Mouse (Mus musculus) cerebellum, postnatal 36 days (tissue): ENCODE results near the gene Rufy4.

Experiments
- DNase-seq, 2 experiments: peaks; one replicate each; pipeline ENCODE4 v3.0.0; 2021 to 2022; ENCODE audit warnings: mixed read lengths in 2 of 2

Gene Rufy4

GRCm38 (mm10) chr1:74106214-74106613 is 19.1 kb upstream of the Rufy4 start:
- no peak for DNase-seq

GRCm38 (mm10) chr1:74107931-74108618 is 17.3 kb upstream of the Rufy4 start:
- DNase-seq: no peak

DNA sequence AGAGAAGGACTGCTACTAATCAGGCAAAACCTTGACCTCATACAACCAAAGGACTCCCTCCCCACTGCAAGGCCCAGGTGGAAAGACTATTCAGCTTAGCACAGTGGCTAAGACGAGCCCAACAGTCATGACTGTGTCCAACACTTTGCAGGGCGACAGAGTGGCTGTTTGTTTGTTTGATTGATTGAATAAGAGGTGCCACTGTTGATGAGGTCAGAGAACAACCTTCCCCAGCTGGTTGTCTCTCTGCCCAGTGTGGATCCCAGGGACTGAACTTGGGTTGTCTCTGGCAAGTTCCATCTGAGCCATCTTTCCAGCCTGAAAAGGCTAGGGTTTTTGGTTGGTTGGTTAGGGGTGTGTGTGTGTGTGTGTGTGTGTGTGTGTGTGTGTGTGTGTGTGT is 15.7 kb upstream of the Rufy4 start:
- no peak for DNase-seq

DNA sequence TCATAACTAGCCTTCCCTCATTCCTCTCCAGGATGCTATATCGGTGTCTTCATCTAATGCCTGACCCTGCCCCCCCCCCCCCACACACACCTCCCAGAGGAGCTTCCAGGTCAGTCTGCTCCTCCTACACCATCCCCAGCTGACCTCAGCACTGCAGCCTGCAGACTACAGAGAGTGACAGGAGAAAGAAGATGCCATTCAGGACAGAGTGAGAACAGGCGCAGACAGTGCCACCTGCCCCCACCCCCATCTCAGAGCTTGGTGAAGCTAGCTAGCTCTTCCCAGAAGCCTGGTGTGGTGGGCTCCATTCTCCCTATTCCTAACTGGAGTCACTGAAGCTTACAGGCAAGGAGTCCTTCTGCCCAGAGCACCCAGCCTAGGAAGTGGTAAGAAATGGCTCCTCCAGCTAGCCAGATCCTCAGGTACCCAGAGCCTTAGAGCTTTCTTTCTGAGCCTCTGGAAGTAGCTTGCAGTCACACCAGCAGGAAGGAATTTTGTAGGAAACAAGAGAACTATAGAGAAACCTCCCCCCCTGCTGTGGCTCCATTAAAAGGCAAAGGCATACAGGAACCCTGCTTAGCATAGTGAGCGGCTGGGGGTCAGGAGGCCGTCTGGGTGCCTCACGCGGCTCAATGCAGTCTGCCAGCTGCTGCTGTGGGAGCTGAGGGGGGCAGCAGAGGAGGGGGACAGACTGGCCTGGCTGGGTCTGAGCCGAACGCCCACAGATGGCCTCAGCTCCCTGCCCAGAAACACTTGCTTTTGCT is 14.2 kb upstream of the Rufy4 start:
- DNase-seq: no peak

- DNase-seq: no peak
These were observed 13.7 kb upstream of the Rufy4 start for GRCm38 (mm10) chr1:74111696-74112030.

DNA sequence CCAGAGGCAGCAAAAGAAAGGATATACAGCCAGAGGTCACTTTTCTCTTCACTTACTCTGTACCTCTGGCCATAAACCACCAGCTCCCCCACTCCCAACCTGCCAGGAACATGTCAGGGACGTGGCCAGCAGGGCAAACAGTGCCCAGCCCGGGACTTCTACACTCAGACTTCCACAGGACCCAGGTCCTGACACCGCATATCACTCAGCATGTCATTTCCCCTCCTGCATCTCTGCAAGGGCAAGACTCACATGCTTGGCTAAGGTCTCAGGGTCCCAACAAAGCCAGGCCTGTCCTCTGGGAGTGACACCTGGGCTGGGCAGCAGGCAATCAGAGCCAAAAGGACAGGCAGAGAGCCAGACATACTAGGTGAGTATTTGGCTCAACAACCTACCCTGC is 12.3 kb upstream of the Rufy4 start:
- no peak for DNase-seq

- DNase-seq: no peak
These were observed 7.5 kb upstream of the Rufy4 start for GRCm38 (mm10) chr1:74117876-74118275.

- no peak for DNase-seq
These were observed 6.2 kb upstream of the Rufy4 start for GRCm38 (mm10) chr1:74119115-74119514.

DNA sequence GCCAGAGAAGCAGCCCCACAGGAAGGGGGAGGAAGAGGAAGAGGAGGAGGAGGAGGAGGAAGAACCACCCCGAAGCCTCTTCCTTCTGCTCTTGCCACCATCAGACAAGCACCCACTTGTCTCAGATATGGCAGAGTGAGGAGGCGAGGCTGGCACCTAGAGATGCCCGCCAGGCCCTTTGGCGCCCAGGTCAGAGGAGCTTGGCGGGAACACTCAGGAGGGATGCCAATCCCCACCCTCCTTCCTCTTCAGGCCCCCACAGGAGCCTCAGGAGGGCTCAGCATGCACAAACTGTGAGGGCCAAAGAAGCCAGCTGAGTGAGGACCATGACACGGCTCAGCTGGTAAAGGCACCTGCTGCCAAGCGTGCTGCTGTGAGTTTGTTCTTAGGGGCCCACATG is 4.2 kb upstream of the Rufy4 start:
- DNase-seq: no peak

GRCm38 (mm10) chr1:74121821-74122576 is 3.3 kb upstream of the Rufy4 start:
- DNase-seq: peak in 1 of 2 experiments; percentile 14

GRCm38 (mm10) chr1:74123215-74123614 is 2.1 kb upstream of the Rufy4 start:
- no peak for DNase-seq

DNA sequence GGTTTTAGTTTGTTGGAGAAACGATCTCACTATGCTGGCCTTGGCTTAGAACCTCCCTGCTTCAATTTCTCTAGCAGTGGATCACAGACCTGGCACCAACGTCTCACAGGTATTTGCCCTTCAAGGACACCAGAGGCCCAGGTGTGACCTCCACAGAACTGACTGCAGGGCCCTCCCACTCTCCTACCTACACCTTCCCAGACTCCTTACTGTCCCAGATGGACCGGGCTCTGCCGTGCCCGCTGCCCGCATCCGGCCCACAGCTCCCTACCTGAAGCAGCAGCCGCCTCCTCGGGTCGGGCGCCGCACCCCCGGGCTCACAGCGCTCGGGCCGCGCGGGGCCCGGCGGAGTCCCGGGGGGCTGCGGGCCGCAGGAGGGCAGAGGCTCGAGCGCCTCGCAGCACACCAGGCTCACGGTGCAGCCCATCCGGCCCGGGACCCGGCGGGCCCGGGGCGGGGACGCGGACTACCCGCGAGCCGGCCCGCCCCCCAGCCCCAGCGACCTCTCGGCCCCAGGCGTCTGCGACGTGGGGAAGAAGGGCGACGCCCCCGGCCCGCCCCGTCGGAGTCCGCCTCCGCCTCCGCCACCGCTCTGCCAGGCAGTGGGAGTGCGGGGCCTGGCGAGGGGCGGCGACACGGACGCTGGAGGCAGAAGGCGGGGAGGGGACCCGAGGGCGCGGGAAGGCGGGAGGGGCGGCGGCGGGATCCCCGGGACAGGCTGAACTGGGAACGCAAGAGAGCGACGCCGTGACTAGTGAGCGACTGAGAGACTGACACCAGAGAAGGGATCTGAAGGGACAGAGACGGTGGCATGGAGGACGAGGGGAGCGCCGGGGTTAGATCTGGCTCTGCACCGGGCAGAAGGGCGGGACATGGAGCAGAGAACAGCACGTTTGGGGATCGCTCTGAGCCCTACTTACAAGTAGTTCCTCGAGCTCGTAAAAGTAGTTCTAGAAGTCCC is 1.0 kb upstream of the Rufy4 start, which contains the start of gene Tns1:
Gene Tns1 (minus strand): TSS at position 429 of the 961 bp plus-strand sequence.
- DNase-seq: no peak

GRCm38 (mm10) chr1:74130883-74131659 is 5.7 kb downstream of the Rufy4 start:
- no peak for DNase-seq

- no peak for DNase-seq
These were observed 6.7 kb downstream of the Rufy4 start for GRCm38 (mm10) chr1:74132011-74132410.

GRCm38 (mm10) chr1:74133954-74134353 is 8.6 kb downstream of the Rufy4 start:
- no peak for DNase-seq

GRCm38 (mm10) chr1:74135326-74135950 is 10.1 kb downstream of the Rufy4 start:
- no peak for DNase-seq

GRCm38 (mm10) chr1:74139415-74139814 is 14.1 kb downstream of the Rufy4 start:
- DNase-seq: no peak

- no peak for DNase-seq
These were observed 16.4 kb downstream of the Rufy4 start for GRCm38 (mm10) chr1:74141781-74142180.

GRCm38 (mm10) chr1:74149106-74149885 is 24.0 kb downstream of the Rufy4 start:
- DNase-seq: no peak

DNA sequence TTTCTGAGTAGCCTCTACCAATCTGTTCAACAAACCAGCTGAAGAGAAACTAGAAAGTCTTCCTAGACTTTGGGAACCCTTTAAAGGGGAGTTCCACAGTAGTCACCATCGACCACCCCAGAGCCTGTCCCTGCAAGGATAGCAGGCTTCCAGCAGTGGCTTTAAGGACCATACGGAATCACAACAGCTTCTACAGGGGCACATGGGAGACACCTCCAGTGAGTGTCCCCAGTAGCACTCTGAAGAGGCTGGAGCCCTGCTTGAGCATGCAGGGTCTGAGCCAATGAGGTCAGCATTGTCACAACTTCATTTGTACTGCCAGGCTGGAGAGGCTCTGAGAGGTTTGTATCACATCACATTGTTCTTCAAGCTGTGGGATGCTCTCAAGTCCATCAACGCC is 24.8 kb downstream of the Rufy4 start:
- DNase-seq: no peak
